Mouse (Mus musculus) heart, embryonic 12.5 days (tissue): ENCODE measurements around the gene Desi2. TPM values are rescaled to one million over a fixed set of nuclear protein-coding genes. Genes with fewer than 3 reads are reported as not detected.

Source experiments
- polyA plus RNA-seq: library from polyadenylated mRNA; unstranded; fragments of >200 nt; fragmentation: Nextera tagmentation; extraction: Ambion mirVana; gene quantifications from 2 replicates; pipeline ENCODE4 v1.2.1, GENCODE M21; 2016

Desi2 gene
- polyA plus RNA-seq, 1 experiment from 2014 or later, result 30.0 TPM

Other genes starting within 250 kb of the Desi2 start
- 0.12 and 0.29 TPM in 2 replicates for gene Catspere2, start 204.0 kb upstream of the Desi2 start, polyA plus RNA-seq
- 200 and 201 TPM in 2 replicates for gene Cox20, start 131.7 kb downstream of the Desi2 start, polyA plus RNA-seq
- 482 and 495 TPM in 2 replicates for gene Hnrnpu, start 150.4 kb downstream of the Desi2 start, polyA plus RNA-seq
- 12.4 and 13.5 TPM in 2 replicates for gene Efcab2, start 218.7 kb downstream of the Desi2 start, polyA plus RNA-seq